Mouse (Mus musculus) central nervous system, embryonic 11.5 days (tissue): ENCODE measurements around the gene Nme1. TPM values are rescaled to one million over a fixed set of nuclear protein-coding genes. Genes with fewer than 3 reads are reported as not detected.

Source experiments
- polyA plus RNA-seq: library from polyadenylated mRNA; depleted of rRNA; stranded (reverse); fragments of >200 nt; gene quantifications from 2 replicates; pipeline ENCODE4 v1.2.3, GENCODE M21; 2012; rRNA removed

Gene Nme1
- polyA plus RNA-seq, result 263 and 406 TPM in 2 replicates

DNA sequence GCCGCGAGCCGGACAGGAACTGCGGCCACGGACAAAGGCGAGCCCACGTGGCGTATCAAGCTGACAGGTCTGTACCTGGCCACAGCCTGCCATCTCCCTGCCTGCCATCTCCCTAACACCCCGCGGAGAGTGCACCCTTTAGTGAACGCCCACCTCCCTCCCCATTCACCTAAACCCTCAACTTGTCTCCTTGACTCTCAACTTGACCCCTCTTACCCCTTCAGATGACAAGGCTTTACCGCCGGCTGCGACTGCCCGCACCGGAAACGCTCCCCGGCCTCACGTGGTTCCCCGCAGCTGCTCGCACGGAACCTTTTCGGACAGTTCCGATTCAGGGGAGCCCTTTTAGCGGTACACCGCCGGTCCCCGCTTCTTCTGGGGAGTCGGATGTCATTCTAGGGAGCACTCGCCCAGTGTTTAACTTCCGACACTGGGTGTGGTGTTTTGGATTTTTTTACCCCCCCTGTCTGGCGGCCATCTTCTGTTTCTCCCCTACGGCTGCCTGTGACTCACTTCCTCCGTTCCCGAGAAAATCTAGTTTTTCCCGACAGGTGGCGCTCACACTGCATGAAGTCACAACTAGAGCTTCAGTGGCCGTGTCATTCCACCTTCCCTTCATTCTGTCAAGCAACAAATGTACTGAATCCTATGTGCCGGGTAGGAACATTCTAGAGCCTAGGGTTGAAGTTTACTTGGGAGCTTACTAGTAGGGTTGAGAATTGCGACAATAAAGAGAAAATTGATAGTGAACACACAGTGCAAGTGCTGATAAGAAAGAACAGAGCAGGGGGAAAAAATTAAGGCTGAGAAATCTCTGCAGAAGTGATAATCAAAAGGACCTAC, at the start of gene Nme1, which contains the start of gene Gm20390:
Gene Nme1, minus strand, starts transcription at position 517 of the 843 bp plus-strand sequence.
Gene Gm20390, minus strand, starts transcription at position 289 of the 843 bp plus-strand sequence.

DNA sequence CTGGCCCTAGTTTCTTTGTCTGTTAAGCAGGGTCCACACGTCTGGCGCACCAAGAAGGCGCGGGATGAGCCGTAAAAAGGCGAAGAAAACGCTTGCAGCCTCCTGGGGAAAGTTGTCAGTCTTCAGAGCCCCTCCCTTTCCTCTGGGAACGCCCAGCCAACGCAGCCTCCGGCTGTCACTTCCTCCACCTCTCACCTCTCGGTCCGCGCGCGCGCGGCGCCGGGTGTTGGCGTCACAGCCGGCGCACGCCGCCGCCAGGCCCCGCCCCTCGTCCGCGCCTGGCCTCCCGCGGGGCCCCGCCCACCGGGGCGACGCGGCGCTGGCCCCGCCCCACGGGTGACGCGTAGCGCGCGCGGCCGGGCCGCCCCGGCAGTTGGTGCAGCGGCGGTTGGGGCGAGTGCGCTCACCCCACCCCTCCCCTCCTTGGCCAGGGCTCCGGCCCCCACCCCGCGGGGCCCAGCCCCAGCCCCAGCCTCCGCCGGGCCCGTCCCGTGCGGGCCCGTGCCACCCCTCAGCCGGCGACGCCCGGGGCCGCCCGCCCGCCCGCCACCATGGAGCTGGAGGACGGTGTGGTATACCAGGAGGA, 27.5 kb upstream of the Nme1 start, which contains the start of gene Spag9:
Gene Spag9, plus strand, starts transcription at position 372 of the 586 bp plus-strand sequence.

DNA sequence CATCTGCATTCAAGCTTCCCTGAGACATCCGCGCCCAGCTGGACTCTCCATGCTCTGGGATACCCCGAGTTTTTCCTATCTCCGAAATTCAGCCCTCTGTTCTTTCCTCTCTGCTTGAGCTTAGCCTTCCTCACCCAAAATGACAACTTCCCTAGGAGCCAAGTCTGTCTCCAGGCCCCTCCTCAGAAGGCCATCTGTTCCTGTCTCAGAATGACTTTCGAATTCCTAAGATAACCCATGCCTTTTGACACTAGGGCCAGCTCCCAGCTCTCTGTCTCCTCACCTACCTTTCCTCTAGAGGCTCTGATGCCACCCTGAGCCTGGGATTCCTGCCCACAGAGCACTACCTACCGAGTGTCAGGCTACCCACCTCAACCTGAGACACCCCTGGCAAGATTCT, 12.2 kb downstream of the Nme1 start, which contains the start of gene Nme2:
Gene Nme2, minus strand, starts transcription at position 101 of the 400 bp plus-strand sequence.

Other genes starting within 250 kb of the Nme1 start
- gene Utp18, start 82.8 kb downstream of the Nme1 start, polyA plus RNA-seq, result 29.0 and 42.0 TPM in 2 replicates
- 49.2 and 62.0 TPM in 2 replicates for gene Mbtd1, start 82.7 kb downstream of the Nme1 start, polyA plus RNA-seq
- 111 and 317 TPM in 2 replicates for gene Nme2, start 12.3 kb downstream of the Nme1 start, polyA plus RNA-seq
- gene Gm20390, start 228 bp downstream of the Nme1 start, polyA plus RNA-seq, result 228 and 431 TPM in 2 replicates
- gene Spag9, start 27.6 kb upstream of the Nme1 start, polyA plus RNA-seq, result 74.9 and 93.0 TPM in 2 replicates
- gene Tob1, start 242.9 kb upstream of the Nme1 start, polyA plus RNA-seq, result 17.7 and 22.7 TPM in 2 replicates